Mouse (Mus musculus) liver, adult 2 months (tissue): Measurements from ENCODE around the gene Rdm1. TPM values are rescaled to one million over a fixed set of nuclear protein-coding genes. Genes with fewer than 3 reads are reported as not detected.
"Not testable (repeated sequence)": the region's sequence is repeated elsewhere in the genome, so short reads cannot be mapped to it uniquely, and the experiment has no call there.

Experiments
- DNase-seq: peaks from one replicate; pipeline ENCODE4 v3.0.0-alpha.2; 2011; ENCODE audit warnings: low read depth, low spot score; ENCODE audit errors: extremely low read depth
- H3K27ac ChIP-seq: fragments of 200-500 bp; replicated peaks from 2 replicates; pipeline ENCODE4 v1.5.1; 2012; ENCODE audit warnings: low read depth, mild to moderate bottlenecking, control low read depth, inconsistent platforms, low read length; ENCODE audit not compliant: insufficient read depth
- H3K27me3 ChIP-seq: fragments of 200-500 bp; 2 replicates; pipeline ENCODE4 v1.6.1; 2012; ENCODE audit warnings: mild to moderate bottlenecking, moderate library complexity, low read length, inconsistent platforms; ENCODE audit not compliant: control insufficient read depth, insufficient read depth
- H3K36me3 ChIP-seq: fragments of 200-500 bp; 2 replicates; pipeline ENCODE4 v1.6.1; 2012; ENCODE audit warnings: low read length, inconsistent platforms; ENCODE audit not compliant: control insufficient read depth, insufficient read depth
- H3K4me1 ChIP-seq: fragments of 200-500 bp; 2 replicates; pipeline ENCODE4 v1.6.1; 2011; ENCODE audit warnings: low read length; ENCODE audit not compliant: control insufficient read depth, insufficient read depth
- H3K4me3 ChIP-seq: fragments of 200-500 bp; 2 replicates; pipeline ENCODE4 v1.5.1; 2011; ENCODE audit warnings: low read depth, mild to moderate bottlenecking, control low read depth, low read length, moderate library complexity; ENCODE audit not compliant: insufficient read depth
- H3K79me2 ChIP-seq: fragments of 200-500 bp; 2 replicates; pipeline ENCODE4 v1.6.1; 2012; ENCODE audit warnings: inconsistent platforms, mild to moderate bottlenecking, low read length, moderate library complexity; ENCODE audit not compliant: control insufficient read depth, insufficient read depth
- H3K9ac ChIP-seq: fragments of 200-500 bp; 2 replicates; pipeline ENCODE4 v1.6.1; 2012; ENCODE audit warnings: low read depth, mild to moderate bottlenecking, control low read depth, inconsistent platforms, low read length
- CTCF ChIP-seq: fragments of 200-500 bp; IDR thresholded peaks from 2 replicates; pipeline ENCODE4 v1.5.1; 2011; ENCODE audit warnings: low read depth, low read length, control low read depth
- POLR2A ChIP-seq: fragments of 200-500 bp; IDR thresholded peaks from 2 replicates; pipeline ENCODE4 v1.6.1; 2011; ENCODE audit warnings: low read length, control low read depth; ENCODE audit not compliant: insufficient read depth; ENCODE audit errors: extremely low read depth
- WGBS: fragments of 180-500 bp; shearing (Covaris S2); methylation state at CpG from one replicate; pipeline ENCODE4 v1.1.7; 2018; 5-methylcytosine and 5-hydroxymethylcytosine counted together
- polyA plus RNA-seq: library from polyadenylated mRNA; depleted of rRNA; stranded (reverse); fragments of >200 nt; gene quantifications from 2 replicates; pipeline ENCODE4 v1.2.3, GENCODE M21; 2012
- total RNA-seq: library from RNA; depleted of rRNA; stranded (reverse); fragments of >200 nt; gene quantifications from 2 replicates; pipeline ENCODE4 v1.2.3, GENCODE M21; 2014

Gene Rdm1
- total and polyA plus RNA-seq, 2 experiments = 12.4 to 12.9 TPM

GRCm38 (mm10) chr11:101640857-101641709 is 14.1 kb downstream of the Rdm1 start:
- peak; percentile 53; the same call in 1 of the 2 replicates for TF ChIP-seq POLR2A
- not testable (repeated sequence) for H3K36me3 ChIP-seq, H3K27me3 ChIP-seq, H3K4me1 ChIP-seq, H3K79me2 ChIP-seq
- Histone ChIP-seq H3K4me3 (peak overlapping the region; percentile 40; the same call in 1 of the 2 replicates), H3K9ac (peak overlapping the region; percentile 76), H3K27ac (peak overlapping the region; percentile 69)
- WGBS = 7% methylated on average over 53 of the region's 53 CpGs
- DNase-seq = peak; percentile 65

- not testable (repeated sequence) for H3K4me1 ChIP-seq, H3K4me3 ChIP-seq, H3K27me3 ChIP-seq, H3K36me3 ChIP-seq, H3K9ac ChIP-seq, H3K79me2 ChIP-seq
- peak; percentile 24; the same call in 1 of the 2 replicates for TF ChIP-seq POLR2A
- peak; percentile 89 for DNase-seq
- peak overlapping the region; percentile 69 for H3K27ac ChIP-seq
- WGBS = 2% methylated on average over 14 of the region's 26 CpGs
Observed at GRCm38 (mm10) chr11:101641710-101642642, 15.0 kb downstream of the Rdm1 start.

GRCm38 (mm10) chr11:101642931-101643330 is 15.9 kb downstream of the Rdm1 start:
- DNase-seq = peak; percentile 47
- no peak overlapping the region for H3K4me3 ChIP-seq
- H3K36me3 ChIP-seq = no peaks in the 10 kb centered on the region
- no peaks in the 10 kb centered on the region for H3K79me2 ChIP-seq
- H3K4me1 ChIP-seq = peaks cover 4% of the 10 kb centered on the region; the same call in 1 of the 2 replicates
- 28% methylated on average over 5 of the region's 5 CpGs for WGBS
- H3K27me3 ChIP-seq = no peaks in the 10 kb centered on the region
- no peak for TF ChIP-seq POLR2A
- TF ChIP-seq CTCF = no peak
- no peak overlapping the region for H3K27ac ChIP-seq
- H3K9ac ChIP-seq = no peak overlapping the region

GRCm38 (mm10) chr11:101644591-101644990 is 17.6 kb downstream of the Rdm1 start:
- no peak overlapping the region for H3K4me3 ChIP-seq
- DNase-seq = no peak
- no peaks in the 10 kb centered on the region for H3K36me3 ChIP-seq
- TF ChIP-seq POLR2A (no peak), CTCF (no peak)
- no peak overlapping the region for H3K27ac ChIP-seq
- no peaks in the 10 kb centered on the region for H3K79me2 ChIP-seq
- WGBS = 43% methylated on average over 3 of the region's 3 CpGs
- H3K27me3 ChIP-seq = no peaks in the 10 kb centered on the region
- no peak overlapping the region for H3K9ac ChIP-seq
- H3K4me1 ChIP-seq = peaks cover 4% of the 10 kb centered on the region; the same call in 1 of the 2 replicates

- DNase-seq, H3K9ac ChIP-seq, H3K36me3 ChIP-seq, H3K27ac ChIP-seq, H3K79me2 ChIP-seq, H3K27me3 ChIP-seq, H3K4me3 ChIP-seq, H3K4me1 ChIP-seq: not testable (repeated sequence)
- WGBS = 2% methylated on average over 4 of the region's 4 CpGs
Observed at GRCm38 (mm10) chr11:101645043-101645410, 18.0 kb downstream of the Rdm1 start.
